Mouse (Mus musculus) neural tube, embryonic 13.5 days (tissue): ENCODE data around the gene Capn9. TPM values are rescaled to one million over a fixed set of nuclear protein-coding genes. Genes with fewer than 3 reads are reported as not detected.

ENCODE experiments used
- ATAC-seq: fragments of 200-750 bp; cut with Nextera tagmentation; 2 replicates; pipeline ENCODE4 v1.8.0; 2017; ENCODE audit warnings: low read depth, mild to moderate bottlenecking, moderate TSS enrichment, moderate library complexity
- H3K27ac ChIP-seq: fragments of 300-500 bp; sonication (generic); replicated peaks from 2 replicates; pipeline ENCODE4 v1.5.1; 2015; ENCODE audit warnings: moderate library complexity, mild to moderate bottlenecking, inconsistent platforms
- H3K27me3 ChIP-seq: fragments of 300-500 bp; sonication (generic); 2 replicates; pipeline ENCODE4 v1.6.1; 2015; ENCODE audit warnings: mild to moderate bottlenecking, inconsistent platforms
- H3K36me3 ChIP-seq: fragments of 300-500 bp; sonication (generic); 2 replicates; pipeline ENCODE4 v1.6.1; 2015; ENCODE audit warnings: mild to moderate bottlenecking, inconsistent platforms
- H3K4me1 ChIP-seq: fragments of 300-500 bp; sonication (generic); replicated peaks from 2 replicates; pipeline ENCODE4 v1.6.1; 2015; ENCODE audit warnings: inconsistent platforms
- H3K4me2 ChIP-seq: fragments of 300-500 bp; sonication (generic); 2 replicates; pipeline ENCODE4 v1.6.1; 2015; ENCODE audit warnings: inconsistent platforms, mild to moderate bottlenecking, moderate library complexity
- H3K4me3 ChIP-seq: fragments of 300-500 bp; sonication (generic); 2 replicates; pipeline ENCODE4 v1.5.1; 2015; ENCODE audit warnings: mild to moderate bottlenecking, inconsistent platforms
- H3K9ac ChIP-seq: fragments of 300-500 bp; sonication (generic); 2 replicates; pipeline ENCODE4 v1.6.1; 2015; ENCODE audit warnings: moderate library complexity, mild to moderate bottlenecking, inconsistent platforms
- H3K9me3 ChIP-seq: fragments of 300-500 bp; sonication (generic); 2 replicates; pipeline ENCODE4 v1.6.1; 2016; ENCODE audit warnings: inconsistent platforms
- WGBS: fragments of 180-500 bp; shearing (Covaris S2); methylation state at CpG from one replicate; pipeline ENCODE4 v1.1.7; 2015; 5-methylcytosine and 5-hydroxymethylcytosine counted together
- polyA plus RNA-seq: library from polyadenylated mRNA; unstranded; fragments of >200 nt; fragmentation: Nextera tagmentation; extraction: Ambion mirVana; gene quantifications from 2 replicates; pipeline ENCODE4 v1.2.1, GENCODE M21; 2015

Capn9 gene
- polyA plus RNA-seq, 1 experiment from 2014 or later, result 0.63 TPM

DNA sequence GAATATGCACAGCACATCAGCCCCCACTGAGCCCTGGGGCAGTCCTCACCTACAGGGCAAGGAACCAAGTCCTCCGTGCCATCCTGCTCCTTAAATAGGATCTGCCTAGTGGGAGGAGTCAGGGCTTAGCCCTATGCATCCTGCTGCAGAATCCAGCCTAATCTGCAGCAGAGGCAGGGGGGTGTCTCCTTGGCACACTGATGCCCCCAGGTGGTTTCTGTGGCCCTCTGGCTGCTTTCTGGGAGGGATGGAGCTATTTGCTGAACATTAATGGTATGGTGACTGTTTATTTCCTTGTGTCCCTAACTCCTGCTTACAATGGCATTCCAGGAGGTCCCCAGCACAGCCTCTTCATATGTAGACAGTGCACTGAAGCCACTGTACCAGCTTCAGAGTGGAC is 27.7 kb upstream of the Capn9 start:
- no peak overlapping the region for H3K27ac ChIP-seq
- H3K4me1 ChIP-seq, result peaks cover 8% of the 10 kb centered on the region
- H3K27me3 ChIP-seq, result no peaks in the 10 kb centered on the region
- H3K4me2 ChIP-seq, result no peak overlapping the region
- ATAC-seq, result no peak
- no peak overlapping the region for H3K9ac ChIP-seq
- no peaks in the 10 kb centered on the region for H3K9me3 ChIP-seq
- no peak overlapping the region for H3K4me3 ChIP-seq
- WGBS, result 86% methylated on average over 1 of the region's 1 CpGs
- H3K36me3 ChIP-seq, result peaks cover 97% of the 10 kb centered on the region

DNA sequence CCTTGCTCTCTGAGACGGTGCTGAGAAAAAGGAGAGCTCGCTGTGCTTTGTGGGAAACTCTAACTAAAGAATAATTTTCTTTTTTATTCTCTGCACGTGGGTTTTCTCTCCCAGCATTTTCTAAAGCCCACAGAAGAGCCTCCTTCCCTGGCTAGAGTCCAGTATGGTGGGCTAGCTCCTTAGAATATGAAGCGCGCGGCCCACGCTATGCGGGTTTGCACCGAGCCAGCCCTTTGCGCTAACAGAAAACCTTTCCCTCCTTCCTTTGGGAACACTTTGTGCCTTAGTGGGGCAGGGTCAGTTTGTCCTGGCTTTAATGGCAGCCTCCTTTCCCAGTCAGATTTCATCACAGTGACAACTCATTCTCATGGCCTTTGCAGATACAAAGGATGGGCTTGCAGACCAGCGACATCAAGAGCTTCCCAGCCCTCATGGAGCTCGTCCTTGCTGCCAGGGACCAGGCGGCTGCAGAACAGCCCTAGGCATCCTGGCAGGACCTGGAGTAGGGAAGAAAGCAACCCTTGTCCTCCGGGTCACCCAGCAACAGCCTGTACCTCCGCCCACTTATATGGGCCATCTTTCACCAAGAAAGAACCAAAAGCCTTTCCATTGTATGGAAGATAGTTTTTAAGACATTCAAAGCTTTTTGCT is 24.8 kb upstream of the Capn9 start:
- Histone ChIP-seq H3K36me3 (peaks cover 68% of the 10 kb centered on the region), H3K4me1 (peaks cover 12% of the 10 kb centered on the region), H3K9ac (no peak overlapping the region), H3K9me3 (no peaks in the 10 kb centered on the region), H3K27me3 (no peaks in the 10 kb centered on the region), H3K4me3 (no peak overlapping the region), H3K27ac (no peak overlapping the region), H3K4me2 (no peak overlapping the region)
- WGBS, result 89% methylated on average over 15 of the region's 15 CpGs
- ATAC-seq, result no peak

DNA sequence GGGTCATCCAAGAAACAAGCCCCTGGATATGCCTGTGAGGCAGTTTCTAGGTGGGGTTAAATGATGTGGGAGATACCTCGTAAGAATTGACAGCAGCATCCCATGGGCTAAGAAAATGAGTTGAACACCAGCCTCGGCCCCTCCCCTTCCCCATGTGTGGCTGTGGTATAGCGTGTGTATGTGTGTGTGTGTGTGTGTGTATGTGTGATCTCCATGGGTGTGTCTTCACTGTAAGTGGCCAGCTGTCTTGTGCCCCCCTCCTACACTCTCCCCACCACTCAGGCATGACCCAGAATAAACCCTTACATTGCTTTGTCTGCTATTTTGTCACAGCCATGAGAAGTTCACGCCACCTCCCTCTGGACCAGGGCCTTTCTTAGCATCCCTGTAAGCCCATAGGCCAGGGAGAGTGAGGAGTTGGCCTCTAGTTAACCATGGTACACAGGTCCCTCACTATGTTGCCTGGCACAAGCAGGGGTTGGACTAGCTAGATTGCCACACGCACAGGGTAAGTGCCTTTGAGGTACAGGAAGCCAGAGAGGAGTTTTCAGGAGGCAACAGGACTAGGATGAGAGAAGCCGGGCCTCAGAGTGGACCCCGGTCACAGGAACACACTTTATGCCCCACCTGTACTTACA is 20.7 kb upstream of the Capn9 start:
- Histone ChIP-seq H3K27me3 (no peaks in the 10 kb centered on the region), H3K9me3 (no peaks in the 10 kb centered on the region), H3K9ac (no peak overlapping the region), H3K4me3 (no peak overlapping the region), H3K36me3 (peaks cover 28% of the 10 kb centered on the region), H3K27ac (no peak overlapping the region), H3K4me1 (peaks cover 16% of the 10 kb centered on the region), H3K4me2 (no peak overlapping the region)
- no peak for ATAC-seq
- 90% methylated on average over 7 of the region's 7 CpGs for WGBS

GRCm38 (mm10) chr8:124556164-124556563 is 19.7 kb upstream of the Capn9 start:
- peaks cover 19% of the 10 kb centered on the region for H3K36me3 ChIP-seq
- H3K9ac ChIP-seq, result no peak overlapping the region
- no peaks in the 10 kb centered on the region for H3K27me3 ChIP-seq
- no peaks in the 10 kb centered on the region for H3K9me3 ChIP-seq
- ATAC-seq, result no peak
- peak overlapping the region; percentile 61 for H3K27ac ChIP-seq
- no peak overlapping the region for H3K4me2 ChIP-seq
- peaks cover 16% of the 10 kb centered on the region for H3K4me1 ChIP-seq
- WGBS, result 81% methylated on average over 7 of the region's 7 CpGs
- H3K4me3 ChIP-seq, result no peak overlapping the region

- peak; percentile 71 for ATAC-seq
- H3K9ac ChIP-seq, result no peak overlapping the region
- no peak overlapping the region for H3K4me3 ChIP-seq
- no peak overlapping the region for H3K4me2 ChIP-seq
- H3K9me3 ChIP-seq, result no peaks in the 10 kb centered on the region
- peak overlapping the region; percentile 61; the same call in 1 of the 2 replicates for H3K27ac ChIP-seq
- peaks cover 14% of the 10 kb centered on the region for H3K36me3 ChIP-seq
- 43% methylated on average over 13 of the region's 13 CpGs for WGBS
- peaks cover 16% of the 10 kb centered on the region for H3K4me1 ChIP-seq
- no peaks in the 10 kb centered on the region for H3K27me3 ChIP-seq
Measured at GRCm38 (mm10) chr8:124556658-124557057, 19.3 kb upstream of the Capn9 start.

DNA sequence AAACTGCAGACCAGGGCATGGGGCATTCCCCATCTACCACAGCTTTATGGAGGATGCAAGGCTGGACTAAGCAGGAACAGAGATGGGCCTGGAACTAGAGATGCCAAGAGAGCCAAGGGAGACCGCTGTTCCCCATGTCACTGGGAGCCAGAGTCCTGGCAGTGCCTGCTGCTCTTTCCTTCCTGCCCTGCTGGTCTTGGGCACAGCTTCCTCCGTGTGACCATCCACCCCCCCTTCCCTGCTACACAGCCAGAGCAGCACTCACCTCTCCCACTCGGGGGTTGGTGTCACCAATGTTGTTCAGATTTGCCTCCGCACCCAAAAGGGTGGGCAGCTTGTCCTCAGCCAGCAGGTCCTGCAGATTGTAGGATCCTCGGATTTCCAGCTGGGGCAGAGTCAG is 18.4 kb upstream of the Capn9 start:
- H3K4me3 ChIP-seq, result no peak overlapping the region
- no peak overlapping the region for H3K4me2 ChIP-seq
- no peak overlapping the region for H3K27ac ChIP-seq
- ATAC-seq, result no peak
- H3K36me3 ChIP-seq, result peaks cover 6% of the 10 kb centered on the region
- WGBS, result 63% methylated on average over 5 of the region's 5 CpGs
- no peak overlapping the region for H3K9ac ChIP-seq
- H3K27me3 ChIP-seq, result no peaks in the 10 kb centered on the region
- peaks cover 16% of the 10 kb centered on the region for H3K4me1 ChIP-seq
- no peaks in the 10 kb centered on the region for H3K9me3 ChIP-seq

GRCm38 (mm10) chr8:124567126-124567525 is 8.8 kb upstream of the Capn9 start:
- no peak overlapping the region for H3K9ac ChIP-seq
- no peaks in the 10 kb centered on the region for H3K27me3 ChIP-seq
- H3K4me1 ChIP-seq, result peaks cover 14% of the 10 kb centered on the region; the same call in 1 of the 2 replicates
- no peak overlapping the region for H3K4me3 ChIP-seq
- H3K9me3 ChIP-seq, result no peaks in the 10 kb centered on the region
- WGBS, result 81% methylated on average over 6 of the region's 6 CpGs
- no peak overlapping the region for H3K4me2 ChIP-seq
- no peak for ATAC-seq
- no peaks in the 10 kb centered on the region for H3K36me3 ChIP-seq
- no peak overlapping the region for H3K27ac ChIP-seq

- H3K9me3 ChIP-seq, result no peaks in the 10 kb centered on the region
- WGBS, result 83% methylated on average over 3 of the region's 3 CpGs
- no peak for ATAC-seq
- H3K4me2 ChIP-seq, result no peak overlapping the region
- no peak overlapping the region for H3K27ac ChIP-seq
- no peak overlapping the region for H3K9ac ChIP-seq
- H3K4me3 ChIP-seq, result no peak overlapping the region
- no peaks in the 10 kb centered on the region for H3K36me3 ChIP-seq
- peaks cover 14% of the 10 kb centered on the region; the same call in 1 of the 2 replicates for H3K4me1 ChIP-seq
- no peaks in the 10 kb centered on the region for H3K27me3 ChIP-seq
Measured at GRCm38 (mm10) chr8:124567584-124567983, 8.3 kb upstream of the Capn9 start.

GRCm38 (mm10) chr8:124569100-124569499 is 6.8 kb upstream of the Capn9 start:
- H3K4me3 ChIP-seq, result no peak overlapping the region
- 71% methylated on average over 2 of the region's 2 CpGs for WGBS
- no peaks in the 10 kb centered on the region for H3K36me3 ChIP-seq
- H3K4me1 ChIP-seq, result peaks cover 18% of the 10 kb centered on the region; the same call in 1 of the 2 replicates
- ATAC-seq, result no peak
- H3K27me3 ChIP-seq, result no peaks in the 10 kb centered on the region
- no peak overlapping the region for H3K4me2 ChIP-seq
- no peaks in the 10 kb centered on the region for H3K9me3 ChIP-seq
- H3K27ac ChIP-seq, result no peak overlapping the region
- H3K9ac ChIP-seq, result no peak overlapping the region

GRCm38 (mm10) chr8:124569593-124569992 is 6.3 kb upstream of the Capn9 start, which contains the start of gene Agt:
Gene Agt, minus strand, starts transcription at chr8:124569706.
- Histone ChIP-seq H3K9ac (no peak within 1 kb of the TSS), H3K27ac (no peak within 1 kb of the TSS), H3K27me3 (no peaks in the 10 kb centered on the region), H3K4me2 (no peak within 1 kb of the TSS), H3K4me3 (no peak within 1 kb of the TSS), H3K36me3 (no peaks in the 10 kb centered on the region), H3K4me1 (peaks cover 18% of the 10 kb centered on the region; the same call in 1 of the 2 replicates), H3K9me3 (no peaks in the 10 kb centered on the region)
- 78% methylated on average over 2 of the region's 2 CpGs for WGBS
- ATAC-seq, result no peak

DNA sequence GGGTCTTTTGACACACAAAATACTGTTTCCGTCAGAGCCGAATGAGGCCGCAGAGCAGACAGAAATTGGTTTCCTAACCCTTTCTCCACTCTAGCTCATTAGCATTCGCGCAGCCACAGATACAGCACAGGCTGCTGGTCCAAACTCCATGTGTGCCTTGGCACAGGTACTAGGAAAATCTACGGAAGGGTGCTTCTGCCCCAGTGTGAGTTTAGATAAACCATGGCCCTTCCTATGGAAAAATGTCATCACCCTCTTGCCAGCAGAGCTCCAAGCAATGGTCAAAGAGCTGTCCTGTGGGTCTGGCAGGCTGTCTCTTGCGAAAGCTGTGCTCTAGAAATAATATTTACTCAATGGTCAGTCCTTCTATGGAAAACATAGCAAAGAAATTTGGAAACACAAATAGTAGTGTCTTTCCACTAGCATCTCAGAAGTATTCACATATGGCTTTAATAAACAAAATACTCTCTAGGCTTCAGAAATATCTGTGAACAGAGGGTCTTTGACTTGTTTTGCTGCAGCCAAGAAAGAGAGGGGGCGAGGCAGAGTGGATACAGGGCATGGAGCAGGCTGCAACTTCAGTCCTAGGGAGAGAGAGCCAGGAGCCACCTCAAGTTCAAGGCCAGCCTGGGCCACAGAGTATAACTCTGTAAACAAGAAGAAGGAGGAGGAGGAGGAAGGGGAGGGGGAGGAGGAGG is 4.0 kb upstream of the Capn9 start:
- ATAC-seq, result no peak
- peaks cover 18% of the 10 kb centered on the region; the same call in 1 of the 2 replicates for H3K4me1 ChIP-seq
- H3K27ac ChIP-seq, result no peak overlapping the region
- no peaks in the 10 kb centered on the region for H3K27me3 ChIP-seq
- no peak overlapping the region for H3K4me2 ChIP-seq
- WGBS, result 64% methylated on average over 8 of the region's 8 CpGs
- H3K4me3 ChIP-seq, result no peak overlapping the region
- H3K9me3 ChIP-seq, result no peaks in the 10 kb centered on the region
- no peak overlapping the region for H3K9ac ChIP-seq
- no peaks in the 10 kb centered on the region for H3K36me3 ChIP-seq

- Histone ChIP-seq H3K9me3 (no peaks in the 10 kb centered on the region), H3K36me3 (no peaks in the 10 kb centered on the region), H3K9ac (no peak overlapping the region), H3K4me1 (peaks cover 18% of the 10 kb centered on the region; the same call in 1 of the 2 replicates), H3K27ac (no peak overlapping the region), H3K4me2 (no peak overlapping the region), H3K4me3 (no peak overlapping the region), H3K27me3 (no peaks in the 10 kb centered on the region)
- no peak for ATAC-seq
Measured at GRCm38 (mm10) chr8:124572430-124572775, 3.5 kb upstream of the Capn9 start.
